Mouse (Mus musculus): ENCODE data around the gene Cers6.

Cers6 gene

GRCm38 (mm10) chr2:68884573-68884972, 23.3 kb downstream of the Cers6 start:
- DNase-seq: no peak

GRCm38 (mm10) chr2:68885206-68885605, 24.0 kb downstream of the Cers6 start:
- no peak for DNase-seq

- no peak for DNase-seq
Measured at GRCm38 (mm10) chr2:68885766-68886496, 24.7 kb downstream of the Cers6 start.

- no peak for DNase-seq
Measured at GRCm38 (mm10) chr2:68886661-68887060, 25.4 kb downstream of the Cers6 start.

GRCm38 (mm10) chr2:68888094-68888705, 27.0 kb downstream of the Cers6 start:
- DNase-seq: no peak

- no peak for DNase-seq
Measured at GRCm38 (mm10) chr2:68889661-68890170, 28.5 kb downstream of the Cers6 start.

GRCm38 (mm10) chr2:68892476-68892875, 31.2 kb downstream of the Cers6 start:
- DNase-seq: no peak

GRCm38 (mm10) chr2:68895044-68895764, 34.0 kb downstream of the Cers6 start:
- DNase-seq: no peak

- no peak for DNase-seq
Measured at GRCm38 (mm10) chr2:68896196-68896595, 35.0 kb downstream of the Cers6 start.

GRCm38 (mm10) chr2:68899770-68900521, 38.7 kb downstream of the Cers6 start:
- DNase-seq: no peak

GRCm38 (mm10) chr2:68900640-68901378, 39.6 kb downstream of the Cers6 start:
- no peak for DNase-seq

- no peak for DNase-seq
Measured at GRCm38 (mm10) chr2:68901708-68902107, 40.5 kb downstream of the Cers6 start.

- DNase-seq: no peak
Measured at GRCm38 (mm10) chr2:68902546-68902945, 41.3 kb downstream of the Cers6 start.

- peak; percentile 32 for DNase-seq
Measured at GRCm38 (mm10) chr2:68906921-68907320, 45.7 kb downstream of the Cers6 start.

- peak; percentile 78 for DNase-seq
Measured at GRCm38 (mm10) chr2:68907721-68908463, 46.7 kb downstream of the Cers6 start.

- no peak for DNase-seq
Measured at GRCm38 (mm10) chr2:68910727-68911126, 49.5 kb downstream of the Cers6 start.

GRCm38 (mm10) chr2:68911587-68912483, 50.6 kb downstream of the Cers6 start:
- DNase-seq: no peak

GRCm38 (mm10) chr2:68915742-68916141, 54.5 kb downstream of the Cers6 start:
- DNase-seq: no peak

- no peak for DNase-seq
Measured at GRCm38 (mm10) chr2:68916299-68916698, 55.1 kb downstream of the Cers6 start.

- DNase-seq: no peak
Measured at GRCm38 (mm10) chr2:68917010-68917409, 55.8 kb downstream of the Cers6 start.

Measured in thymus, postnatal 4 days (tissue).